Mouse (Mus musculus) ES-Bruce4 (cell line): ENCODE data around the gene Zc3h15.

Experiments
- CTCF ChIP-seq: IDR thresholded peaks from one replicate; pipeline ENCODE4 v1.8.1; 2011; ENCODE audit warnings: low read depth, low read length
- EP300 ChIP-seq: IDR thresholded peaks from 2 replicates; pipeline ENCODE4 v1.6.1; 2011; ENCODE audit warnings: low read depth, low read length; ENCODE audit not compliant: insufficient read depth

- TF ChIP-seq CTCF (no peak), EP300 (no peak)
Observed at GRCm38 (mm10) chr2:83702411-83702810, 58.2 kb downstream of the Zc3h15 start.
